Mouse (Mus musculus): ENCODE data around the gene Nyx.

The Nyx gene

GRCm38 (mm10) chrX:13494892-13495703 is 29.2 kb downstream of the Nyx start:
- DNase-seq: no peak

DNA sequence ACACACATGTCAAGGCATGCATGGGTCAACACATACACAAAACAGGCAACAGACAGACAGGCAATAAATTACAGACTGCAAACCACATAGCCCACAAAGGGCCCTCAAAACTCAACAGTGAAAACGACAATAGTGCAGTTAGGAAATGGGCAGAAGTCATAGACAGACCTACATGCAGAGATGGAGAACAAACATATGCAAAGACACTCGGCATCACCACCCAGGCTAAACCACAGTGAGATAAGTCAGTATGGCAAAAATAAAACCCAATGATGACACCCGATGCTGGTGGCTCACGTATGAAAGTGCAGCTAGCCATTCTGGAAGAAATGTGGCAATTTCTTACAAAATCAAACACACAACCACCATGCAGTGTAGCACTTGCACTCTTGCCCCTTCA is 34.4 kb downstream of the Nyx start:
- DNase-seq: no peak

GRCm38 (mm10) chrX:13502862-13503375 is 37.0 kb downstream of the Nyx start:
- no peak for DNase-seq

DNA sequence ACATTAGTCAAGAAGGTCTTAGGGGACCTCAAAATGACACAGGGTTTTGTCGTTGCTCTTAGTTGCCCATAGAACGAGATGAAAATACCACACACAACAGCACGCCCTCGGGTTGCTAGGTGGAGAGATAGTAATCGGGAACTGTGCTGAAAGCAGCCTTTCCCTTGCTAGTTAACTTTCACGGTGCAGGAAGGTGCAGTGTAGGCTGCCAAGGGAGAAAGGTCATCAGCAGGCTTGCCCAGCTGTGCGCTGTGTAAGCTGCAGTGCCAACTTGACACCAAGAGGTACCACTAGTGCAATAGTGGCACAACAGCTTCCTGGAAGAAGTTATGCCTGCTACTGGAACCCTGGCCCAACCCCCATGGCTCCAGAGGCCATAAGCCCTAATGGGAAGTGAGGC is 38.5 kb downstream of the Nyx start:
- DNase-seq: no peak

GRCm38 (mm10) chrX:13506376-13506775 is 40.5 kb downstream of the Nyx start:
- DNase-seq: no peak

- DNase-seq: no peak
These were observed 47.2 kb downstream of the Nyx start for GRCm38 (mm10) chrX:13513127-13513526.

DNA sequence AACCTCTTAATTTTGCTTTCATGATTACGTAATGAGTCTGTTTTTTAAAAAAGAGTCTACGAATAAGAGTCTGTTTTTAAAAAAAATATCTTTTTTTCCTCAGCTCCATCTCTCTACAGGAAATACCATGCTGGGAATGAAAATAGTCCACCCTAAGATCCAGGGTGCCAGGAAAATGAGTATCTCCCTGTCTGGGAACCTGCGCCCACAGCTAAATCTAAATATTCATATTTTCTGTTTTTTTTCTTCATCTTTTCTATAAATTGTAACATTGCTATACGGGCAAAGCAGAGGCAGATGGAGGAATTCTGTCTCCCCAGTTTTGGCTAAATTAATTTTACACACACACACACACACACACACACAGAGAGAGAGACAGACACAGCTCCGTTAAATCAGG is 48.0 kb downstream of the Nyx start:
- no peak for DNase-seq

GRCm38 (mm10) chrX:13516451-13516850 is 50.5 kb downstream of the Nyx start:
- no peak for DNase-seq

- DNase-seq: no peak
These were observed 52.1 kb downstream of the Nyx start for GRCm38 (mm10) chrX:13518019-13518418.

DNA sequence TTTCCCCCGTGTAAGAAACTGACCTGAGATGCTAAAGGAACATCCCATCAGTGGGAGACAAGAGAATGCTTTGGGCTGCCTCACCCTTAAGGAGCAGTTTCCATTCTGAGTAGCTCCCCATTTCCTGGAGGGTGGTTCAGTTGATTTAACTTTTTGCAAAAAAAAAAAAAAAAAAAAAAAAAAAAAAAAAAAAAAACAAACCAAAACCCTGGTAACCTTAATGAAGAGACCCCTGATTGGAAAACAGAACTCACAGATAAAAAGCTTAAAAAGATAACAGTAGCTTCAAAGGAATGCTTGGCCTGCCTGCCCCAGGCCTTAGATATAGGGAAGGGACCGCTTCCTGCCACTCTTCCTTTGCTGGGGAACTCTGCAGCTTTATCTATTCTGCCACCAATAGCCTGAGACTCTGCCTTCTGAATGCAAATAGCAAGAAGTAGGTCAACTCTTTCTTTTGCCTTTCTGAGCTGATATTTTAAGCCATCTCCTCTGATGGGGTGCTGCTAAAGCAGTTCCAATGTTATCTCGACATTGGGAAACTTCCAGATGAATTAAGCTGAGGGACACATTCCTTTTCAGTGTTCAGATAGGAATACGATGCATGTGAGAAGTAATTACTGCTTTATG is 53.0 kb downstream of the Nyx start:
- no peak for DNase-seq

DNA sequence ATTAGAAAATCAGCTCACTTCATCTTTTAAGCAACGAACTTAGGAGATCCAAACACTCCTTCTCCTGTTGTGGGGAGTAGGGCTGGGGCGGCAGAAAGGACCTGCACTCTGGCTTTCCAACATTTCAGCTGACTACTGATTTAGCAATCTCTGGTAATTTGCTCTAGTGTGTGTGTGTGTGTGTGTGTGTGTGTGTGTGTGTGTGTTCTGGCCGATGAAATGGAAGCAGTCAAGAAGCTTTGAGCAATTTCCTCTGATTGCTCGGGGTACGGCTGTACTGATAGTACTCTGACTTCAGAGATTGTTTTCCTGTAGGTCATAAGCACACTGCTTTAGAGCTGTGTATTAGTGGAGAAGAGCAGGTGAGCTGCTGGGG is 53.5 kb downstream of the Nyx start:
- DNase-seq: no peak

GRCm38 (mm10) chrX:13520566-13520965 is 54.7 kb downstream of the Nyx start:
- no peak for DNase-seq

GRCm38 (mm10) chrX:13521288-13521687 is 55.4 kb downstream of the Nyx start:
- no peak for DNase-seq

Measured in kidney, adult 8-10 months (tissue).